ENCODE assay signal across 1 mouse cellular context in genomic region chr2:6560802-6561201, GRCm38 (mm10).
TF ChIP-seq lines count a peak whose summit lies in the region.

No protein-coding gene starts in this region.

TF ChIP-seq in CH12.LX, 34 proteins besides CTCF, POLR2A, EP300 and RAD21 (continued from another document):
- TF ChIP-seq IRF4 (IDR thresholded peaks at IDR 0.05; ENCODE audit: low read depth, low read length) (peak; percentile 90), RCOR1 (conservative IDR thresholded peaks at IDR 0.05; ENCODE audit: low read depth, low read length) (no peak), ZKSCAN1 (IDR thresholded peaks at IDR 0.05; ENCODE audit: borderline replicate concordance, low read depth, low read length) (no peak), E2F4 (IDR thresholded peaks at IDR 0.05; ENCODE audit: insufficient replicate concordance, low read depth, low read length) (no peak), NELFE (IDR thresholded peaks at IDR 0.05; ENCODE audit: low read depth, low read length) (no peak), CHD2 (IDR thresholded peaks at IDR 0.05; ENCODE audit: low read length) (0 out of 2 replicates have a peak, but pooled peaks have one; percentile 26), GABPA (IDR thresholded peaks at IDR 0.05; ENCODE audit: insufficient replicate concordance, low read depth, low read length) (no peak)
